Mouse (Mus musculus) G1E-ER4 (cell line): ENCODE results near the gene Bbs4. TPM values are rescaled to one million over a fixed set of nuclear protein-coding genes. Genes with fewer than 3 reads are reported as not detected.

Experiments
- GATA1 ChIP-seq: IDR thresholded peaks from one replicate; pipeline ENCODE4 v1.8.0; 2012; ENCODE audit warnings: low read length, inconsistent platforms
- polyA plus RNA-seq: library from polyadenylated mRNA; stranded (reverse); fragments of >175 nt; gene quantifications from 2 replicates; pipeline ENCODE4 v1.2.3, GENCODE M21; 2012

The Bbs4 gene
- polyA plus RNA-seq, 1 experiment: 0.30 TPM

GRCm38 (mm10) chr9:59310582-59311283 lies 42.6 kb downstream of the Bbs4 start:
- TF ChIP-seq GATA1: no peak

GRCm38 (mm10) chr9:59307890-59308289 lies 45.4 kb downstream of the Bbs4 start:
- TF ChIP-seq GATA1: no peak

GRCm38 (mm10) chr9:59296419-59296818 lies 56.9 kb downstream of the Bbs4 start:
- TF ChIP-seq GATA1: no peak

GRCm38 (mm10) chr9:59292493-59292875 lies 60.8 kb downstream of the Bbs4 start:
- no peak for TF ChIP-seq GATA1

GRCm38 (mm10) chr9:59291688-59292492 lies 61.4 kb downstream of the Bbs4 start:
- TF ChIP-seq GATA1: no peak

GRCm38 (mm10) chr9:59290957-59291687 lies 62.2 kb downstream of the Bbs4 start, which contains the start of gene Adpgk:
Adpgk (plus strand) TSS chr9:59291558.
- TF ChIP-seq GATA1: peak; percentile 53

GRCm38 (mm10) chr9:59289529-59290115 lies 63.7 kb downstream of the Bbs4 start:
- no peak for TF ChIP-seq GATA1

- TF ChIP-seq GATA1: no peak
These were observed 64.5 kb downstream of the Bbs4 start for GRCm38 (mm10) chr9:59288685-59289410.

GRCm38 (mm10) chr9:59288058-59288457 lies 65.2 kb downstream of the Bbs4 start:
- no peak for TF ChIP-seq GATA1

- TF ChIP-seq GATA1: peak; percentile 84
These were observed 67.7 kb downstream of the Bbs4 start for GRCm38 (mm10) chr9:59285614-59286013.

GRCm38 (mm10) chr9:59282683-59282986 lies 70.7 kb downstream of the Bbs4 start:
- no peak for TF ChIP-seq GATA1

- TF ChIP-seq GATA1: no peak
These were observed 71.2 kb downstream of the Bbs4 start for GRCm38 (mm10) chr9:59281871-59282682.

- TF ChIP-seq GATA1: no peak
These were observed 72.4 kb downstream of the Bbs4 start for GRCm38 (mm10) chr9:59280888-59281287.

- TF ChIP-seq GATA1: no peak
These were observed 74.6 kb downstream of the Bbs4 start for GRCm38 (mm10) chr9:59278694-59279093.
